Mouse (Mus musculus) liver, adult 2 months (tissue): ENCODE data around the gene Ruvbl1.

ENCODE experiments used
- CTCF ChIP-seq: fragments of 200-500 bp; IDR thresholded peaks from 2 replicates; pipeline ENCODE4 v1.5.1; 2011; ENCODE audit warnings: low read depth, low read length, control low read depth
- POLR2A ChIP-seq: fragments of 200-500 bp; IDR thresholded peaks from 2 replicates; pipeline ENCODE4 v1.6.1; 2011; ENCODE audit warnings: low read length, control low read depth; ENCODE audit not compliant: insufficient read depth; ENCODE audit errors: extremely low read depth

DNA sequence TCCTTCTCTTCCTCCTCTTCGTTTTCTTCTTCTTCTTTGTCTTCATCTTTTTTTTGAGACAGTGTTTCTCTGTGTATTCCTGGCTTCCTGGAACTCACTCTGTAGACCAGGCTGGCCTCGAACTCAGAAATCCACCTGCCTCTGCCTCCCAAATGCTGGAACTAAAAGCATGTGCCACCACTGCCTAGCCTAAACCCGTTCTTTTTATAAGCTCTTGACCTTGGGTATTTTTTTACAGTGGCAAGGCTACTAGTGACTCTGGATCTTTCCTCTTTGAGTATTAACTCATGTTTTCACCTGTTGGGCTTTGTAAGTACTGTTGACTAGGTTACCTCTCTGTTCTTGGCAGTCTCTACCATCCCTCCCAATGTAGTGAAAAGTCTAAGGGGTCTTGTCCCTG, 57.8 kb downstream of the Ruvbl1 start:
- no peak for TF ChIP-seq CTCF
- no peak for TF ChIP-seq POLR2A
